Mouse (Mus musculus) C2C12 (cell line): ENCODE results near the gene Cdiptos. TPM values are rescaled to one million over a fixed set of nuclear protein-coding genes. Genes with fewer than 3 reads are reported as not detected.

Source experiments
- H3K27me3 ChIP-seq: one replicate; pipeline ENCODE4 v1.6.1; 2011; ENCODE audit not compliant: control insufficient read depth, insufficient read depth, insufficient read length
- H3K36me3 ChIP-seq: one replicate; pipeline ENCODE4 v1.6.1; 2011; ENCODE audit not compliant: control insufficient read depth, insufficient read depth
- H3K4me3 ChIP-seq: one replicate; pipeline ENCODE4 v1.5.1; 2011; ENCODE audit warnings: mild to moderate bottlenecking, control low read depth; ENCODE audit not compliant: poor library complexity, insufficient read depth, severe bottlenecking
- H3K79me2 ChIP-seq: one replicate; pipeline ENCODE4 v1.6.1; 2011; ENCODE audit not compliant: control insufficient read depth, insufficient read depth
- H3K79me3 ChIP-seq: one replicate; pipeline ENCODE4 v1.6.1; 2011; ENCODE audit warnings: low read depth, control low read depth
- H3ac ChIP-seq: one replicate; pipeline ENCODE3; 2011; ENCODE audit warnings: low read depth; ENCODE audit not compliant: control insufficient read depth, insufficient read length
- CEBPB ChIP-seq: IDR thresholded peaks from one replicate; pipeline ENCODE4 v1.6.1; 2011; ENCODE audit warnings: low read depth, mild to moderate bottlenecking, control low read depth, moderate library complexity
- CTCF ChIP-seq: IDR thresholded peaks from one replicate; pipeline ENCODE4 v1.5.1; 2011; ENCODE audit not compliant: control insufficient read depth, insufficient read depth, insufficient read length
- FOSL1 ChIP-seq: IDR thresholded peaks from one replicate; pipeline ENCODE4 v1.8.0; 2011; ENCODE audit warnings: mild to moderate bottlenecking, low read length; ENCODE audit not compliant: poor library complexity, insufficient read depth, severe bottlenecking
- MAX ChIP-seq: IDR thresholded peaks from one replicate; pipeline ENCODE4 v1.6.1; 2011; ENCODE audit warnings: mild to moderate bottlenecking, control low read depth
- MYOD1 ChIP-seq: IDR thresholded peaks from one replicate; pipeline ENCODE4 v1.6.1; 2011; ENCODE audit warnings: low read depth; ENCODE audit not compliant: control insufficient read depth, insufficient read length
- MYOG ChIP-seq: IDR thresholded peaks from one replicate; pipeline ENCODE4 v1.6.1; 2011; ENCODE audit not compliant: control insufficient read depth, insufficient read length; ENCODE audit errors: extremely low read depth
- USF1 ChIP-seq: IDR thresholded peaks from one replicate; pipeline ENCODE4 v1.6.1; 2011; ENCODE audit warnings: low read depth, mild to moderate bottlenecking, control low read depth, moderate library complexity
- polyA plus RNA-seq: library from polyadenylated mRNA; unstranded; fragments of >200 nt; fragmentation: generic; extraction: Trizol; gene quantifications from one replicate; pipeline ENCODE4 v1.2.1, GENCODE M21; 2012; ENCODE audit warnings: missing spikeins

The Cdiptos gene
- polyA plus RNA-seq, 1 experiment, result 0.06 TPM

- Histone ChIP-seq H3K4me3 (peak overlapping the region; percentile 51), H3K79me3 (peaks cover 18% of the 10 kb centered on the region), H3ac (peak overlapping the region; percentile 62), H3K36me3 (peaks cover 15% of the 10 kb centered on the region), H3K27me3 (no peaks in the 10 kb centered on the region), H3K79me2 (peaks cover 39% of the 10 kb centered on the region)
- no peak for TF ChIP-seq MYOG
- TF ChIP-seq CTCF, result no peak
- TF ChIP-seq CEBPB, result no peak
- TF ChIP-seq MYOD1, result no peak
- TF ChIP-seq USF1, result no peak
- no peak for TF ChIP-seq MAX
- no peak for TF ChIP-seq FOSL1
Measured at GRCm38 (mm10) chr7:127016081-127016480, 40.2 kb upstream of the Cdiptos start.

DNA sequence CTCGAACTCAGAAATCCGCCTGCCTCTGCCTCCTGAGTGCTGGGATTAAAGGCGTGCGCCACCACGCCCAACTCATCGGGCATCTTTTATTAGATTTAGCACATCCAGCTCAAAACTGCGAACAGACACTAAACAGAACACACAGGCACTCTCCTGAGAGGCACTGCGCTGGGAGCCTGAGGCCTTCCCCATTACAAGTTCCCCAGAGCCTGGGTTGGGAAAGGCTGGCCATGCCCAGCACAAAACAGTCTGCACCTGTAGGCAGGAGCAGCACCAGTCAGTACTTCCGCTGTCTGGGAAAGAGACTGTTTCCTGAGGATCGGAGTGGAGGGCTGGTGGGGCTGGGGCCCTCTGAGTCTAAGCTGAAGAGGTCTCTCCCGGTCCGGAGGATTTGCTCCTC, 39.1 kb upstream of the Cdiptos start:
- peaks cover 15% of the 10 kb centered on the region for H3K36me3 ChIP-seq
- TF ChIP-seq USF1, result no peak
- no peak for TF ChIP-seq MYOD1
- no peak for TF ChIP-seq MYOG
- TF ChIP-seq MAX, result no peak
- no peak for TF ChIP-seq CEBPB
- TF ChIP-seq CTCF, result no peak
- no peak for TF ChIP-seq FOSL1
- H3ac ChIP-seq, result peak overlapping the region; percentile 53

GRCm38 (mm10) chr7:127014320-127014719, 38.4 kb upstream of the Cdiptos start, which contains the start of gene Mvp:
Gene Mvp (minus strand): TSS chr7:127014621.
- Histone ChIP-seq H3K36me3 (peaks cover 15% of the 10 kb centered on the region), H3K27me3 (no peaks in the 10 kb centered on the region), H3K79me3 (peaks cover 19% of the 10 kb centered on the region), H3K79me2 (peaks cover 39% of the 10 kb centered on the region), H3K4me3 (peak within 1 kb of the TSS; percentile 43), H3ac (peak within 1 kb of the TSS; percentile 58)
- TF ChIP-seq MAX (no peak), MYOD1 (no peak), MYOG (no peak), USF1 (no peak), CTCF (no peak), CEBPB (no peak), FOSL1 (no peak)

More for the DNA sequence above, 39.1 kb upstream of the Cdiptos start:
- Histone ChIP-seq H3K4me3 (no peak overlapping the region), H3K27me3 (no peaks in the 10 kb centered on the region), H3K79me3 (peaks cover 19% of the 10 kb centered on the region), H3K79me2 (peaks cover 39% of the 10 kb centered on the region)

DNA sequence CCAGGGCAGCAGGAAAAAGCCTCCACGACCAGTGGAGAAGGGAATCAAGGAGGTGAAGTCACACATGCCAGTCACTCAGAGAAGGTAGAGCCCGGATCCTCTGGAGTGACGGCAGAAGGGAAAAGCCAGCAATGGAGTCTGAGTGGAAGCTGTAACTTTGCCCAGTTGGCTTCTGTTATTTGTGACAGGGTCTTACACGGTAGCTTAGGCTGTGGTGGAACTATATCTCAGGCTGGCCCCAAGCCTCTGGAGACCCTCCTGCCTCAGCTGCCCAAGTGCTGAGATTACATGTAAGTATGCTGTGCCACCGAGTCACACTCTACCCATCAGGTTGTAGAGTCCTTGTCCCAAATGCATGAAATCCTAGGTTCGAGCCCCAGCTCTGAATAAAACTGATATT, 37.5 kb upstream of the Cdiptos start:
- Histone ChIP-seq H3K27me3 (no peaks in the 10 kb centered on the region), H3ac (no peak overlapping the region), H3K79me2 (peaks cover 39% of the 10 kb centered on the region), H3K79me3 (peaks cover 19% of the 10 kb centered on the region), H3K4me3 (no peak overlapping the region), H3K36me3 (peaks cover 15% of the 10 kb centered on the region)
- TF ChIP-seq MAX, result no peak
- TF ChIP-seq MYOG, result no peak
- TF ChIP-seq CTCF, result no peak
- no peak for TF ChIP-seq FOSL1
- no peak for TF ChIP-seq CEBPB
- no peak for TF ChIP-seq MYOD1
- no peak for TF ChIP-seq USF1

DNA sequence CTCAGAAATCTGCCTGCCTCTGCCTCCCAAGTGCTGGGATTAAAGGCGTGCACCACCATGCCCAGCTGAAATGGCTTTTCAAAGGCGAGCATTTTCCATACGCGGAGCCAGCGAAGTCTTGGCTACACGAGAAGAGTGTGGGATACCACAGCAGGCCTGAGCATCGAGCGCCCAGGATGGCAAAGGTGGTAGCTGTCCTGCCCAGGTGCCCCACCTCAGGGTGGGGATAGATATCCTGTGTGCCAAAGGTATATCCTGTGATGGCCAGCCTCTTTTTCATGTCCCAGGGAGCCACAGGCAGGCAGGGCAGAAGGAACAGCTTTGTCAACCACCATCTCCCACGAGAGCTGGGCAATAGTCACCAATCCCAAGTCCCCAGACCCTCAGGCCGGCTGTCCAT, 36.9 kb upstream of the Cdiptos start:
- TF ChIP-seq MAX (no peak), MYOG (no peak), CEBPB (no peak), MYOD1 (no peak), CTCF (no peak), FOSL1 (no peak), USF1 (no peak)
- H3K79me2 ChIP-seq, result peaks cover 39% of the 10 kb centered on the region
- H3K4me3 ChIP-seq, result no peak overlapping the region
- peaks cover 19% of the 10 kb centered on the region for H3K79me3 ChIP-seq
- no peaks in the 10 kb centered on the region for H3K27me3 ChIP-seq
- H3ac ChIP-seq, result no peak overlapping the region
- peaks cover 15% of the 10 kb centered on the region for H3K36me3 ChIP-seq

GRCm38 (mm10) chr7:127012374-127012773, 36.5 kb upstream of the Cdiptos start:
- TF ChIP-seq MAX, result no peak
- no peak for TF ChIP-seq USF1
- no peak for TF ChIP-seq CTCF
- TF ChIP-seq MYOG, result no peak
- no peak for TF ChIP-seq CEBPB
- no peak for TF ChIP-seq MYOD1
- TF ChIP-seq FOSL1, result no peak
- H3K27me3 ChIP-seq, result no peaks in the 10 kb centered on the region
- peaks cover 19% of the 10 kb centered on the region for H3K79me3 ChIP-seq
- H3K79me2 ChIP-seq, result peaks cover 39% of the 10 kb centered on the region
- H3K36me3 ChIP-seq, result peaks cover 15% of the 10 kb centered on the region
- H3K4me3 ChIP-seq, result no peak overlapping the region
- H3ac ChIP-seq, result no peak overlapping the region
